Mouse (Mus musculus) embryonic facial prominence, embryonic 14.5 days (tissue): ENCODE measurements at regions not wholly inside any gene's neighbourhood (a gene's known extent, or its start where the extent isn't known, plus 50 kb on each side); places are given as distances from the start of the nearest gene placed in this dataset.
"Not testable (repeated sequence)": the region's sequence is repeated elsewhere in the genome, so short reads cannot be mapped to it uniquely, and the experiment has no call there.

Experiments used
- ATAC-seq: fragments of 200-750 bp; cut with Nextera tagmentation; 2 replicates; pipeline ENCODE4 v1.8.0; 2017; ENCODE audit warnings: low read depth, moderate number of reproducible peaks, moderate TSS enrichment
- DNase-seq: peaks from one replicate; pipeline ENCODE4 v3.0.0-alpha.2; 2015; ENCODE audit warnings: low spot score
- H3K27ac ChIP-seq: fragments of 300-500 bp; sonication (generic); replicated peaks from 2 replicates; pipeline ENCODE4 v1.5.1; 2014; ENCODE audit warnings: low read depth, mild to moderate bottlenecking, low read length, moderate library complexity
- H3K27me3 ChIP-seq: fragments of 300-500 bp; sonication (generic); replicated peaks from 2 replicates; pipeline ENCODE4 v1.6.1; 2014; ENCODE audit warnings: low read length; ENCODE audit not compliant: control insufficient read depth, insufficient read depth
- H3K36me3 ChIP-seq: fragments of 300-500 bp; sonication (generic); 2 replicates; pipeline ENCODE4 v1.6.1; 2014; ENCODE audit warnings: low read length, mixed read lengths; ENCODE audit not compliant: control insufficient read depth, insufficient read depth
- H3K4me1 ChIP-seq: fragments of 300-500 bp; sonication (generic); 2 replicates; pipeline ENCODE4 v1.6.1; 2014; ENCODE audit warnings: antibody characterized with exemption, low read length; ENCODE audit not compliant: control insufficient read depth, insufficient read depth
- H3K4me2 ChIP-seq: fragments of 300-500 bp; sonication (generic); 2 replicates; pipeline ENCODE4 v1.6.1; 2014; ENCODE audit warnings: low read depth, mild to moderate bottlenecking, low read length, moderate library complexity, mixed read lengths
- H3K4me3 ChIP-seq: fragments of 300-500 bp; sonication (generic); 2 replicates; pipeline ENCODE4 v1.5.1; 2014; ENCODE audit warnings: low read depth, mild to moderate bottlenecking, low read length
- H3K9ac ChIP-seq: fragments of 300-500 bp; sonication (generic); 2 replicates; pipeline ENCODE4 v1.6.1; 2014; ENCODE audit warnings: low read depth, mild to moderate bottlenecking, low read length, moderate library complexity, mixed read lengths
- H3K9me3 ChIP-seq: fragments of 300-500 bp; sonication (generic); 2 replicates; pipeline ENCODE4 v1.6.1; 2016; ENCODE audit warnings: low read length; ENCODE audit not compliant: control insufficient read depth
- WGBS: fragments of 180-500 bp; shearing (Covaris S2); extraction: QIAGEN DNeasy Blood & Tissue Kit; methylation state at CpG from one replicate; pipeline ENCODE4 v1.1.7; 2014; 5-methylcytosine and 5-hydroxymethylcytosine counted together

DNA sequence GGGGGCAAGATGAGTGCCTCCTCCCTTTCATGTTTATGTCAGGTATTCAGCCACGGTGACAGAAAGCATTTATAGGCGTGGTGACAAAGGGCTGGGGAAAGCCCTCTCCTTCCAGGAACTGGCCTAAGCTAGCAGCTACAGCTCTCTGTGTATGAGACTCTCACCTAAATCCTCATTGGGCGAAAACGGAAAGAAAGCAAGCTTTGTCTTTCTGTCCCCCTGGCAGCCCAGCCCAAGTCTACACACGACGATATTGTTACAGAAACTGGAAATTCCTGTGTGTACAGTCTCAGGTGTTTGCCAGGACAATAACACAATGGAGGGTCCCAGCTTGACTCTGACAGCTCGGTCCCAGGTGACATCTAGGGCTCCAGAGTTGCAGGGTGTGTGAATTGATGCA lies 60.0 kb downstream of the Dact2 start:
- Histone ChIP-seq H3K4me3 (no peak overlapping the region), H3K36me3 (no peaks in the 10 kb centered on the region), H3K9me3 (no peaks in the 10 kb centered on the region), H3K4me1 (peaks cover 7% of the 10 kb centered on the region; the same call in 1 of the 2 replicates), H3K27me3 (no peaks in the 10 kb centered on the region), H3K27ac (peak overlapping the region; percentile 46; the same call in 1 of the 2 replicates), H3K9ac (no peak overlapping the region), H3K4me2 (no peak overlapping the region)
- WGBS, result 54% methylated on average over 7 of the region's 7 CpGs
- peak; percentile 84 for ATAC-seq
- peak; percentile 74 for DNase-seq

DNA sequence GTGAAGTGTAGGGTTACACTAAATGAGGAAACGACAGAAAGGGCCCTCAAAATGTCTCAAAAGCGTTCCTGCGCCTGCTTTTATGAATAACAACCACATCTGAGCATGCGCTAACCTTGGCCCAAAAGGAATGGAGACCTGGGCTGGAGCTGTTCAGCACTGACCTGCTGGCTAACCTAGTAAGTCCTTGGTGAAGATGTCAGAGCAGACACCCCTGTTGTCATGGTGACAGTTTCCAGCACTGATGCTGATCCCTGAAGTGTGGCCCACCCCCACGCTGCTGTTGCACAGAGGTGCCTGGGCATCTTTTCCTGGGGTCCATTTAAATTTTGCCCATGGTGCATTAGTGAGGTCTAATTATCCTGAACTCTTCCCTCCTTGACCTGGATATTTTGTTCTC lies 62.4 kb downstream of the Dact2 start:
- Histone ChIP-seq H3K27ac (no peak overlapping the region), H3K27me3 (no peaks in the 10 kb centered on the region), H3K36me3 (no peaks in the 10 kb centered on the region), H3K9ac (no peak overlapping the region), H3K4me1 (peaks cover 7% of the 10 kb centered on the region; the same call in 1 of the 2 replicates), H3K4me2 (no peak overlapping the region), H3K4me3 (no peak overlapping the region), H3K9me3 (no peaks in the 10 kb centered on the region)
- ATAC-seq, result no peak
- no peak for DNase-seq
- WGBS, result 59% methylated on average over 5 of the region's 5 CpGs

DNA sequence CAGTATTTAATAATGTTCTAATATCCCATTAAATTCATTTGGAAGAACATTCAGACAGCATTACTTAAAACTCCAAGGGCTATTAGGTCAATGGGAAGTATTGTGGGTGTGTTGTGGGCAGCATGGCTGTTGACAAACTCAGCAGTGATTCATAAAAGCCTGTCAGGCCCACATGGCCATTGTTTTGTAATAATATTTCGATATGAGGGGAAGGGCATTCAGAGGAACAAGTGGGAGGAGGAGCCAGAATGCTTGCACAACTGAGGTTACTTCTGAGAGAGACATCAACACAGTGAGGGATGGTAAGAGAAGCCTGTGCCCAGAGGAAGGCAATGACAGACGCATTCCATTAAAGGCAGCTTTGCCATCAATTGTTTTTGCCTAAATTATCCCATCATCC lies 63.8 kb downstream of the Dact2 start:
- WGBS, result 57% methylated on average over 2 of the region's 2 CpGs
- peaks cover 7% of the 10 kb centered on the region; the same call in 1 of the 2 replicates for H3K4me1 ChIP-seq

GRCm38 (mm10) chr17:14138941-14139340 lies 65.2 kb downstream of the Dact2 start:
- no peak overlapping the region for H3K9ac ChIP-seq
- H3K4me2 ChIP-seq, result no peak overlapping the region
- no peaks in the 10 kb centered on the region for H3K9me3 ChIP-seq
- H3K27ac ChIP-seq, result no peak overlapping the region
- no peaks in the 10 kb centered on the region for H3K27me3 ChIP-seq
- DNase-seq, result no peak
- H3K4me1 ChIP-seq, result peaks cover 6% of the 10 kb centered on the region; the same call in 1 of the 2 replicates
- no peak overlapping the region for H3K4me3 ChIP-seq
- 70% methylated on average over 5 of the region's 5 CpGs for WGBS
- no peak for ATAC-seq
- H3K36me3 ChIP-seq, result no peaks in the 10 kb centered on the region

More for the DNA sequence above, 63.8 kb downstream of the Dact2 start:
- H3K9me3 ChIP-seq, result no peaks in the 10 kb centered on the region
- H3K36me3 ChIP-seq, result no peaks in the 10 kb centered on the region
- no peak overlapping the region for H3K9ac ChIP-seq
- no peaks in the 10 kb centered on the region for H3K27me3 ChIP-seq
- no peak overlapping the region for H3K27ac ChIP-seq
- ATAC-seq (no peak), DNase-seq (no peak)
- H3K4me3 ChIP-seq, result no peak overlapping the region
- no peak overlapping the region for H3K4me2 ChIP-seq

DNA sequence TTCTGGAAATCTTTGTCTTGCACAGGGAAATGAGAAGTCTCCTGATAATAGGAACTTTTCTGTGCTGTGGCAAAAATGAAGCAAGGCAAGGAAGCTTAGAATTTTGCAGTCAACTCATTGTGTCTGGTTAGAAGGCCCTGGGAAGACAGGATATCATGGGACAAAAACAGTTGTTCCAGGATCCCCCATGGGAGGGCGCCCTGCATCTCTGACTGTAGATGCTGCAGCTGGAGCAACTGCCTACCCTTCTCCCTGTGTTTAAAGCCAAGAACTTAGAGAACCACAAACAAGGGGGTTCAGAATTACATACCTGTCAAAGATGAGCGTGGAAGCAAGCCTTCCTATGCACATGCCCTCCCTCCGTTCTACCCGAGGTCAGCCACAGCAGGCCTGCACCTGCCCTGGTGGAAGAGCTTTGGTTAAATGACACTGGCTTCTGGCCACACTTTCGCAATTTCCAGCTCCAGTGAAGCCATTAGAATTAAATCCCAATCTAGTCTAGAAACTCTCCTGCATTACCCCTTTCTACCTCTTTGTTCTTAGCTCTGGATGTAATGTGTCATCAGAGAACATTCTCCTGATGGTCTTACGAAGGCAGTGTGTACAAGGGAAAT lies 67.3 kb downstream of the Dact2 start:
- Histone ChIP-seq H3K36me3 (no peaks in the 10 kb centered on the region), H3K27ac (no peak overlapping the region), H3K9me3 (no peaks in the 10 kb centered on the region), H3K27me3 (no peaks in the 10 kb centered on the region), H3K4me2 (no peak overlapping the region), H3K9ac (no peak overlapping the region), H3K4me1 (no peaks in the 10 kb centered on the region; the same call in 1 of the 2 replicates), H3K4me3 (no peak overlapping the region)
- ATAC-seq (no peak), DNase-seq (peak; percentile 24)
- 59% methylated on average over 6 of the region's 6 CpGs for WGBS

DNA sequence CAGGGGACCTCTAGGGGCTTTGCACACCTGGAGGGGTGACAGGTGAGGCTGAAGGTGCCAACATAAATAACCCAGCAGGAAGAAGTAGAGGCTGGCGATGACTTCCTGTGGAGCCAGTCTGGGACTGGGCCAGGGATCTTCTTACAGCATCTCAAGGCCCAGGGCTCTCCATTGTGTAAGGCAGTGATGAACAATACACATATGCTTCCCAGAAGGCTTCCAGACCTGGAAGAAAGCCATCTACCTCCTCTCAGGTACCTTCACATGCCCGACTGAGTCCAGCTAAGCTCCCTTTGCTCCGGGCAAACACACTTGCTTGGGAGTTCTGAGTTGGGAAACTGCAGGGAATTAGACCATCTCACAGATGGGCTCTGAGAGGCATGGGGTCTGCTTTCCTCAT lies 69.5 kb downstream of the Dact2 start:
- no peak overlapping the region for H3K4me2 ChIP-seq
- ATAC-seq, result peak; percentile 70; the same call in 1 of the 2 replicates
- peak; percentile 63 for DNase-seq
- WGBS, result 64% methylated on average over 3 of the region's 3 CpGs
- no peaks in the 10 kb centered on the region for H3K4me1 ChIP-seq
- H3K9me3 ChIP-seq, result no peaks in the 10 kb centered on the region
- no peak overlapping the region for H3K27ac ChIP-seq
- no peaks in the 10 kb centered on the region for H3K36me3 ChIP-seq
- no peak overlapping the region for H3K9ac ChIP-seq
- H3K27me3 ChIP-seq, result no peaks in the 10 kb centered on the region
- H3K4me3 ChIP-seq, result no peak overlapping the region

GRCm38 (mm10) chr17:14133986-14134385 lies 70.1 kb downstream of the Dact2 start:
- 75% methylated on average over 2 of the region's 2 CpGs for WGBS
- no peak for ATAC-seq
- no peak overlapping the region for H3K27ac ChIP-seq

GRCm38 (mm10) chr17:14127031-14127430 lies 67.7 kb upstream of the Gm7358 start:
- H3K4me2 ChIP-seq, H3K4me3 ChIP-seq, H3K36me3 ChIP-seq, H3K27ac ChIP-seq, H3K9me3 ChIP-seq, DNase-seq, ATAC-seq, H3K4me1 ChIP-seq, H3K9ac ChIP-seq, H3K27me3 ChIP-seq: not testable (repeated sequence)
- 16% methylated on average over 2 of the region's 2 CpGs for WGBS

More at GRCm38 (mm10) chr17:14133986-14134385, 70.1 kb downstream of the Dact2 start:
- Histone ChIP-seq H3K4me1 (no peaks in the 10 kb centered on the region), H3K9me3 (no peaks in the 10 kb centered on the region), H3K27me3 (no peaks in the 10 kb centered on the region), H3K9ac (no peak overlapping the region), H3K36me3 (no peaks in the 10 kb centered on the region), H3K4me2 (no peak overlapping the region), H3K4me3 (no peak overlapping the region)
- DNase-seq, result no peak

- Histone ChIP-seq H3K4me1 (no peaks in the 10 kb centered on the region), H3K4me2 (no peak overlapping the region), H3K36me3 (no peaks in the 10 kb centered on the region), H3K4me3 (no peak overlapping the region), H3K9me3 (no peaks in the 10 kb centered on the region), H3K9ac (no peak overlapping the region), H3K27ac (no peak overlapping the region), H3K27me3 (no peaks in the 10 kb centered on the region)
- 59% methylated on average over 3 of the region's 3 CpGs for WGBS
- ATAC-seq (no peak), DNase-seq (no peak)
Measured at GRCm38 (mm10) chr17:14118863-14119262, 59.5 kb upstream of the Gm7358 start.
